In genomic region chr11:69326408-69327156, GRCm38 (mm10) we compare ENCODE assay signal across 8 mouse cellular contexts. TPM values are rescaled to one million over a fixed set of nuclear protein-coding genes. Genes with fewer than 3 reads are reported as not detected.
DNase-seq lines count a peak whose midpoint lies in the region; ATAC-seq and TF ChIP-seq lines count a peak whose summit lies in the region.

No protein-coding gene starts in this region.

- H3K4me3 ChIP-seq in lung, embryonic 16.5 days (ENCODE audit: low read length): peak overlapping the region; percentile 61
- H3K4me3 ChIP-seq in heart, postnatal 0 days (ENCODE audit: low read depth, low read length): peak overlapping the region; percentile 65
- H3K4me3 ChIP-seq in liver, embryonic 16.5 days (ENCODE audit: low read depth, low read length): peak overlapping the region; percentile 60

- peak; percentile 26 to 51 for DNase-seq in adrenal gland, adult 18-20 months (ENCODE audit: low spot score in 2 of 2)
- no peak for DNase-seq in adrenal gland, adult 2 months
- DNase-seq in lung, postnatal 4 days: no peak
- DNase-seq in heart, postnatal 0 days (ENCODE audit: low spot score): no peak
- peak; percentile 51 to 57 for DNase-seq in thymus, adult 18-20 months

- TF ChIP-seq EP300 in heart, postnatal 0 days (IDR thresholded peaks at IDR 0.05; ENCODE audit: low read depth): no peak

- H3K36me3 ChIP-seq in lung, embryonic 16.5 days (ENCODE audit: control insufficient read depth, insufficient read depth, low read length): no peaks in the 10 kb centered on the region
- H3K36me3 ChIP-seq in heart, postnatal 0 days (replicated peaks; ENCODE audit: control insufficient read depth, insufficient read depth, low read length): no peaks in the 10 kb centered on the region
- no peaks in the 10 kb centered on the region for H3K36me3 ChIP-seq in liver, embryonic 16.5 days (ENCODE audit: control insufficient read depth, insufficient read depth)

- H3K9me3 ChIP-seq in lung, embryonic 16.5 days (ENCODE audit: control insufficient read depth, low read length): no peaks in the 10 kb centered on the region
- H3K9me3 ChIP-seq in heart, postnatal 0 days (replicated peaks; ENCODE audit: control insufficient read depth, low read length): no peaks in the 10 kb centered on the region
- no peaks in the 10 kb centered on the region for H3K9me3 ChIP-seq in liver, embryonic 16.5 days (replicated peaks; ENCODE audit: control insufficient read depth, low read length)

- under 1% methylated on average over 45 of the region's 45 CpGs for WGBS in lung, embryonic 16.5 days
- under 1% methylated on average over 45 of the region's 45 CpGs for WGBS in heart, postnatal 0 days
- 1% methylated on average over 45 of the region's 45 CpGs for WGBS in liver, embryonic 16.5 days (ENCODE audit: insufficient replicate concordance)

- no peak for TF ChIP-seq CTCF in heart, postnatal 0 days (IDR thresholded peaks at IDR 0.05; ENCODE audit: low read depth)

- peaks cover 13% of the 10 kb centered on the region for H3K27me3 ChIP-seq in lung, embryonic 16.5 days (ENCODE audit: control insufficient read depth, insufficient read depth, low read depth, low read length)
- H3K27me3 ChIP-seq in heart, postnatal 0 days (ENCODE audit: control insufficient read depth, insufficient read depth, low read length): peaks cover 6% of the 10 kb centered on the region; the same call in 1 of the 2 replicates
- peaks cover 42% of the 10 kb centered on the region for H3K27me3 ChIP-seq in liver, embryonic 16.5 days (ENCODE audit: control insufficient read depth, insufficient read depth, low read depth, low read length)

- 0 out of 2 replicates have a peak, but pooled peaks have one; percentile 6 for ATAC-seq in lung, embryonic 16.5 days (ENCODE audit: low read depth)
- no peak for ATAC-seq in heart, postnatal 0 days (ENCODE audit: insufficient read depth, low read depth)
- no peak for ATAC-seq in liver, embryonic 16.5 days (ENCODE audit: low read depth)
- ATAC-seq in monocyte, adult 5-6 weeks (replicated peaks; ENCODE audit: insufficient number of reproducible peaks, low FRiP score, low TSS enrichment, poor library complexity, severe bottlenecking): no peak

- H3K4me2 ChIP-seq in lung, embryonic 16.5 days (ENCODE audit: low read depth, low read length): peak overlapping the region; percentile 100
- peak overlapping the region; percentile 99 for H3K4me2 ChIP-seq in heart, postnatal 0 days (ENCODE audit: low read depth, low read length)
- peak overlapping the region; percentile 96 for H3K4me2 ChIP-seq in liver, embryonic 16.5 days (ENCODE audit: low read depth, low read length)

- H3K9ac ChIP-seq in lung, embryonic 16.5 days (ENCODE audit: low read length): peak overlapping the region; percentile 67
- H3K9ac ChIP-seq in heart, postnatal 0 days (replicated peaks; ENCODE audit: low read depth, low read length): peak overlapping the region; percentile 54
- H3K9ac ChIP-seq in liver, embryonic 16.5 days (ENCODE audit: low read depth, low read length): peak overlapping the region; percentile 50

- H3K4me1 ChIP-seq in lung, embryonic 16.5 days (replicated peaks; ENCODE audit: control insufficient read depth, insufficient read depth, low read length): peaks cover 33% of the 10 kb centered on the region
- peaks cover 40% of the 10 kb centered on the region for H3K4me1 ChIP-seq in heart, postnatal 0 days (ENCODE audit: control insufficient read depth, insufficient read depth)
- peaks cover 34% of the 10 kb centered on the region for H3K4me1 ChIP-seq in liver, embryonic 16.5 days (ENCODE audit: control insufficient read depth, low read depth, low read length)

- no peak overlapping the region for H3K27ac ChIP-seq in lung, embryonic 16.5 days (ENCODE audit: low read length)
- H3K27ac ChIP-seq in heart, postnatal 0 days (ENCODE audit: low read depth): no peak overlapping the region
- no peak overlapping the region for H3K27ac ChIP-seq in liver, embryonic 16.5 days (ENCODE audit: low read length)

RNA-seq across cellular contexts. Expression of gene Kcnab3, which starts 0.5 kb away (rescaled TPM):
- total RNA-seq in adrenal gland, adult 18-20 months (2021): 1 to 10 TPM; 6.8 to 8.8 TPM
- 10 to 100 TPM in 1 of 2 experiments, 1 to 10 TPM in 1; 6.0 to 10.5 TPM for total RNA-seq in adrenal gland, adult 2 months (2021)
- 9.0 and 12.6 TPM in 2 replicates for polyA plus RNA-seq in adrenal gland, adult 2 months (2012; rRNA removed)
- polyA plus RNA-seq in lung, embryonic 16.5 days (2015; fragmentation: Nextera tagmentation; extraction: Ambion mirVana): 0.62 and 1.6 TPM in 2 replicates
- 1.1 and 2.8 TPM in 2 replicates for total RNA-seq in heart, postnatal 0 days (2014; rRNA removed; ENCODE audit: low replicate concordance)
- 1.1 and 1.4 TPM in 2 replicates for polyA plus RNA-seq in heart, postnatal 0 days (2015; fragmentation: Nextera tagmentation; extraction: Ambion mirVana)
- polyA plus RNA-seq in liver, embryonic 16.5 days (2015; fragmentation: Nextera tagmentation; extraction: Ambion mirVana): 0.05 and 0.12 TPM in 2 replicates
- 2.0 to 2.3 TPM in 2 of 3 replicates, not detected in the other for total RNA-seq in monocyte, adult 5-6 weeks (2017)

RNA-seq across cellular contexts. Expression of gene Trappc1, which starts 2.8 kb away (rescaled TPM):
- total RNA-seq in adrenal gland, adult 18-20 months (2021): 10 to 100 TPM; 57.8 to 60.1 TPM
- 10 to 100 TPM; 81.3 to 83.5 TPM for total RNA-seq in adrenal gland, adult 2 months (2021)
- polyA plus RNA-seq in adrenal gland, adult 2 months (2012; rRNA removed): 18.4 and 23.4 TPM in 2 replicates
- polyA plus RNA-seq in lung, embryonic 16.5 days (2015; fragmentation: Nextera tagmentation; extraction: Ambion mirVana): 159 and 168 TPM in 2 replicates
- 240 and 263 TPM in 2 replicates for total RNA-seq in heart, postnatal 0 days (2014; rRNA removed; ENCODE audit: low replicate concordance)
- 180 and 186 TPM in 2 replicates for polyA plus RNA-seq in heart, postnatal 0 days (2015; fragmentation: Nextera tagmentation; extraction: Ambion mirVana)
- polyA plus RNA-seq in liver, embryonic 16.5 days (2015; fragmentation: Nextera tagmentation; extraction: Ambion mirVana): 69.3 and 75.8 TPM in 2 replicates
- total RNA-seq in monocyte, adult 5-6 weeks (2017): 54.4 to 91.3 TPM (median 61.3 TPM) in 3 replicates

RNA-seq across cellular contexts. Expression of gene Cntrob, which starts 3.0 kb away (rescaled TPM):
- total RNA-seq in adrenal gland, adult 18-20 months (2021): 1 to 10 TPM; 3.6 to 4.1 TPM
- 1 to 10 TPM; 4.4 to 6.5 TPM for total RNA-seq in adrenal gland, adult 2 months (2021)
- 5.9 and 6.2 TPM in 2 replicates for polyA plus RNA-seq in adrenal gland, adult 2 months (2012; rRNA removed)
- polyA plus RNA-seq in lung, embryonic 16.5 days (2015; fragmentation: Nextera tagmentation; extraction: Ambion mirVana): 26.3 and 28.7 TPM in 2 replicates
- 7.5 and 15.5 TPM in 2 replicates for total RNA-seq in heart, postnatal 0 days (2014; rRNA removed; ENCODE audit: low replicate concordance)
- polyA plus RNA-seq in heart, postnatal 0 days (2015; fragmentation: Nextera tagmentation; extraction: Ambion mirVana): 6.9 and 8.4 TPM in 2 replicates
- 6.0 and 7.2 TPM in 2 replicates for polyA plus RNA-seq in liver, embryonic 16.5 days (2015; fragmentation: Nextera tagmentation; extraction: Ambion mirVana)
- 5.8 to 26.8 TPM (median 19.1 TPM) in 3 replicates for total RNA-seq in monocyte, adult 5-6 weeks (2017)

RNA-seq across cellular contexts. Expression of gene Rnf227, which starts 13.7 kb away (rescaled TPM):
- 1 to 10 TPM; 5.2 to 5.5 TPM for total RNA-seq in adrenal gland, adult 18-20 months (2021)
- 1 to 10 TPM; 3.3 to 6.8 TPM for total RNA-seq in adrenal gland, adult 2 months (2021)
- 0.88 and 1.1 TPM in 2 replicates for polyA plus RNA-seq in adrenal gland, adult 2 months (2012; rRNA removed)
- 11.0 and 12.6 TPM in 2 replicates for polyA plus RNA-seq in lung, embryonic 16.5 days (2015; fragmentation: Nextera tagmentation; extraction: Ambion mirVana)
- 1.5 and 10.2 TPM in 2 replicates for total RNA-seq in heart, postnatal 0 days (2014; rRNA removed; ENCODE audit: low replicate concordance)
- 3.4 and 4.3 TPM in 2 replicates for polyA plus RNA-seq in heart, postnatal 0 days (2015; fragmentation: Nextera tagmentation; extraction: Ambion mirVana)
- 0.62 and 0.74 TPM in 2 replicates for polyA plus RNA-seq in liver, embryonic 16.5 days (2015; fragmentation: Nextera tagmentation; extraction: Ambion mirVana)
- total RNA-seq in monocyte, adult 5-6 weeks (2017): 1.3 to 3.6 TPM (median 1.5 TPM) in 3 replicates

RNA-seq across cellular contexts. Expression of gene Chd3, which starts 42.6 kb away (rescaled TPM):
- total RNA-seq in adrenal gland, adult 18-20 months (2021): 100 to 1,000 TPM in 1 of 2 experiments, 10 to 100 TPM in 1; 87.6 to 109 TPM
- 10 to 100 TPM; 71.0 to 92.8 TPM for total RNA-seq in adrenal gland, adult 2 months (2021)
- polyA plus RNA-seq in adrenal gland, adult 2 months (2012; rRNA removed): 83.4 and 107 TPM in 2 replicates
- 56.9 and 60.3 TPM in 2 replicates for polyA plus RNA-seq in lung, embryonic 16.5 days (2015; fragmentation: Nextera tagmentation; extraction: Ambion mirVana)
- total RNA-seq in heart, postnatal 0 days (2014; rRNA removed; ENCODE audit: low replicate concordance): 23.6 and 23.8 TPM in 2 replicates
- 10.3 and 12.4 TPM in 2 replicates for polyA plus RNA-seq in heart, postnatal 0 days (2015; fragmentation: Nextera tagmentation; extraction: Ambion mirVana)
- polyA plus RNA-seq in liver, embryonic 16.5 days (2015; fragmentation: Nextera tagmentation; extraction: Ambion mirVana): 5.0 and 5.7 TPM in 2 replicates
- total RNA-seq in monocyte, adult 5-6 weeks (2017): 76.7 to 192 TPM (median 86.2 TPM) in 3 replicates

Comparison
In these comparisons a context has a peak if more than half of its experiments do, and no peak if none do; other contexts are left out.
1. DNase-seq: peak in adrenal gland, adult 18-20 months (2 of 2) and thymus, adult 18-20 months (2 of 2); none in adrenal gland, adult 2 months (single experiment), lung, postnatal 4 days (0 of 2) and heart, postnatal 0 days (single experiment).
2. Peak in every context shown above with its lines, with median percentiles within 50 percentile points of each other: H3K4me2 ChIP-seq, H3K4me3 ChIP-seq and H3K9ac ChIP-seq.